Mouse (Mus musculus): ENCODE measurements around the gene Asphd2. TPM values are rescaled to one million over a fixed set of nuclear protein-coding genes. Genes with fewer than 3 reads are reported as not detected.
A peak's percentile ranks its signal among the peaks of the same experiment; 100 is the strongest.
"Not testable (repeated sequence)": the region's sequence is repeated elsewhere in the genome, so short reads cannot be mapped to it uniquely, and the experiment has no call there.

Asphd2 gene
- not detected in 2 replicates for total RNA-seq (2014; fragmentation: Nextera tagmentation)
- total RNA-seq (2017), result not detected in 2 replicates

GRCm38 (mm10) chr5:112394779-112395443, at the start of gene Asphd2:
Gene Asphd2 (minus strand): TSS chr5:112394866.
- no peak for ATAC-seq (replicated peaks; ENCODE audit: low FRiP score, low TSS enrichment, poor library complexity, severe bottlenecking)

- ATAC-seq (replicated peaks; ENCODE audit: low FRiP score, low TSS enrichment, poor library complexity, severe bottlenecking), result no peak
Observed at GRCm38 (mm10) chr5:112438535-112438934, 43.9 kb upstream of the Asphd2 start.

- peak; percentile 62 for ATAC-seq (replicated peaks; ENCODE audit: low FRiP score, low TSS enrichment, poor library complexity, severe bottlenecking)
Observed at GRCm38 (mm10) chr5:112433004-112433403, 38.3 kb upstream of the Asphd2 start.

GRCm38 (mm10) chr5:112432033-112432432, 37.4 kb upstream of the Asphd2 start:
- no peak for ATAC-seq (replicated peaks; ENCODE audit: low FRiP score, low TSS enrichment, poor library complexity, severe bottlenecking)

- no peak for ATAC-seq (replicated peaks; ENCODE audit: low FRiP score, low TSS enrichment, poor library complexity, severe bottlenecking)
Observed at GRCm38 (mm10) chr5:112431120-112431775, 36.6 kb upstream of the Asphd2 start.

GRCm38 (mm10) chr5:112428944-112429343, 34.3 kb upstream of the Asphd2 start:
- peak; percentile 77 for ATAC-seq (replicated peaks; ENCODE audit: low FRiP score, low TSS enrichment, poor library complexity, severe bottlenecking)

GRCm38 (mm10) chr5:112427283-112427682, 32.6 kb upstream of the Asphd2 start:
- ATAC-seq (replicated peaks; ENCODE audit: low FRiP score, low TSS enrichment, poor library complexity, severe bottlenecking), result peak; percentile 68; the same call in 1 of the 2 replicates

GRCm38 (mm10) chr5:112426635-112427034, 32.0 kb upstream of the Asphd2 start:
- ATAC-seq (replicated peaks; ENCODE audit: low FRiP score, low TSS enrichment, poor library complexity, severe bottlenecking), result no peak

GRCm38 (mm10) chr5:112419535-112419934, 24.9 kb upstream of the Asphd2 start:
- no peak for ATAC-seq (replicated peaks; ENCODE audit: low FRiP score, low TSS enrichment, poor library complexity, severe bottlenecking)

GRCm38 (mm10) chr5:112418023-112418422, 23.4 kb upstream of the Asphd2 start:
- no peak for ATAC-seq (replicated peaks; ENCODE audit: low FRiP score, low TSS enrichment, poor library complexity, severe bottlenecking)

GRCm38 (mm10) chr5:112416673-112417072, 22.0 kb upstream of the Asphd2 start:
- no peak for ATAC-seq (replicated peaks; ENCODE audit: low FRiP score, low TSS enrichment, poor library complexity, severe bottlenecking)

GRCm38 (mm10) chr5:112412781-112413180, 18.1 kb upstream of the Asphd2 start:
- ATAC-seq (replicated peaks; ENCODE audit: low FRiP score, low TSS enrichment, poor library complexity, severe bottlenecking), result not testable (repeated sequence)

GRCm38 (mm10) chr5:112411514-112412335, 17.1 kb upstream of the Asphd2 start:
- ATAC-seq (replicated peaks; ENCODE audit: low FRiP score, low TSS enrichment, poor library complexity, severe bottlenecking), result no peak

GRCm38 (mm10) chr5:112411072-112411471, 16.4 kb upstream of the Asphd2 start:
- no peak for ATAC-seq (replicated peaks; ENCODE audit: low FRiP score, low TSS enrichment, poor library complexity, severe bottlenecking)

- no peak for ATAC-seq (replicated peaks; ENCODE audit: low FRiP score, low TSS enrichment, poor library complexity, severe bottlenecking)
Observed at GRCm38 (mm10) chr5:112409274-112409673, 14.6 kb upstream of the Asphd2 start.

- ATAC-seq (replicated peaks; ENCODE audit: low FRiP score, low TSS enrichment, poor library complexity, severe bottlenecking), result peak; percentile 68; the same call in 1 of the 2 replicates
Observed at GRCm38 (mm10) chr5:112406017-112406416, 11.4 kb upstream of the Asphd2 start.

- no peak for ATAC-seq (replicated peaks; ENCODE audit: low FRiP score, low TSS enrichment, poor library complexity, severe bottlenecking)
Observed at GRCm38 (mm10) chr5:112402437-112402836, 7.8 kb upstream of the Asphd2 start.

GRCm38 (mm10) chr5:112399284-112399683, 4.6 kb upstream of the Asphd2 start:
- no peak for ATAC-seq (replicated peaks; ENCODE audit: low FRiP score, low TSS enrichment, poor library complexity, severe bottlenecking)

- ATAC-seq (replicated peaks; ENCODE audit: low FRiP score, low TSS enrichment, poor library complexity, severe bottlenecking), result no peak
Observed at GRCm38 (mm10) chr5:112396066-112396465, 1.4 kb upstream of the Asphd2 start.

GRCm38 (mm10) chr5:112394415-112394763, 277 bp downstream of the Asphd2 start:
- ATAC-seq (replicated peaks; ENCODE audit: low FRiP score, low TSS enrichment, poor library complexity, severe bottlenecking), result no peak

Measured in megakaryocyte-erythroid progenitor cell, adult 5-6 weeks (primary cell).